Mouse (Mus musculus) adrenal gland, postnatal 36 days (tissue): ENCODE measurements around the gene Tufm. TPM values are rescaled to one million over a fixed set of nuclear protein-coding genes. Genes with fewer than 3 reads are reported as not detected.
"Not testable (repeated sequence)": the region's sequence is repeated elsewhere in the genome, so short reads cannot be mapped to it uniquely, and the experiment has no call there.

Source experiments
- DNase-seq, 2 experiments: peaks; one replicate each; pipeline ENCODE4 v3.0.0; 2021; ENCODE audit warnings: mixed read lengths in 1 of 2
- total RNA-seq, 2 experiments: library from RNA; stranded (reverse); gene quantifications; 2 replicates each; pipeline ENCODE4 v1.2.3; 2021

The Tufm gene
- total RNA-seq, 2 experiments from 2014 or later, result 219 to 221 TPM

DNA sequence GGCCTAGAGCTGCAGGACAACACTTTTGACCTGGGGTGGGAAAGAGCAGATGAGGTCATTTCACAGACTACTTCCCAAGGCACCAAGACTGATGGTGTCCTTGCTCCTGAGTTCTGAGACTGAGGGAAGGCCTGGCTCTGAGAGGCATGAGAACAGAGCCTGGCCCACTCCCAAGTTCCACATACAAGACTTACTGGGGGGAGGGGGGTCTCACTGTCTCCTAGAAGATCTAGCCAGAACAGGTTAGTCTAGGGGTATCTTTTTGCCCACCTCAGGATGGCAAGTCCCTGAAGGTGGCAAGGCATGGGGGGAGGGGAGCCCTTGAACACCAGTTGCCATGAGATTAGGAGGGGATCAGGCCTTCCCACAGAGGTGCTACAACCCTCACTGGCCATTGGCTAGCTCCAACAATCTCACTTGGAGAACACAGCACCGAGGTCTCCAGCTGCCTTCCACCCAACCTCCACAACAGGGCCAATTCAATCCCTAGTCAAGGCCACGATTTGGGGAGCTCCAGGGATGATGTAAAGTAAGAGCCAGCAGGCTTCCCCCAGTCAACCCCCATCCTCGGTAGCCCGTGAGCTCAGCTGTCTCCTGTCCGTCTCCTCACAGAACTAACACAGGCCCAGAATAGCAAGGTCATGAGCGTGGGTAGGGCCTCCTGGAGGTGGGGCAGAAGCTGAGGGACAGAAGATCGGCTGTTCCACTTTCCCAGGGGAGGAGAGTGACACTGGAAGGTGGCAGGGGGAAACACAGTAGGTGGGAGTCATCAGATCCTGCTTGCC lies 21.7 kb upstream of the Tufm start:
- peak; percentile 68 for DNase-seq

DNA sequence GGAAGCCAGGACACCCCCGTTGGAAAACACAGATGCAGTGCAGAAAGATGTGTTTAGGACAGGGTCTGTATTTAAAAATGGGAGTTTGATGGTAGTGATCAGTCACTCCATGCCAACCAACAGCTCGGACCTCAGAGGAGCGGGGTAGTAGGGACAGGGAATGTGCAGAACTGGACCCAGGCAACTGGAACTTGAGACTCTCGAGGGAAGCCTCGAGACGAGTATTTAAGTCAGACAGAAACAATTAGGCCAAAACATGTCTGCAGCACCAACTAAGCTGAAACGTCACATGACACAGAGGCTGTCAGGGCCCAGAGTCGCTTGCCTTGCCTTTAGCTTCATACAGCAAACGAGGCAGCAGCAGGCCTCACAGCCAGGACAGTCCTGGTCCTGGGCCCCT lies 21.0 kb upstream of the Tufm start:
- no peak for DNase-seq

- peak; percentile 64 to 69 for DNase-seq
These were observed 20.5 kb upstream of the Tufm start for GRCm38 (mm10) chr7:126466707-126467106.

DNA sequence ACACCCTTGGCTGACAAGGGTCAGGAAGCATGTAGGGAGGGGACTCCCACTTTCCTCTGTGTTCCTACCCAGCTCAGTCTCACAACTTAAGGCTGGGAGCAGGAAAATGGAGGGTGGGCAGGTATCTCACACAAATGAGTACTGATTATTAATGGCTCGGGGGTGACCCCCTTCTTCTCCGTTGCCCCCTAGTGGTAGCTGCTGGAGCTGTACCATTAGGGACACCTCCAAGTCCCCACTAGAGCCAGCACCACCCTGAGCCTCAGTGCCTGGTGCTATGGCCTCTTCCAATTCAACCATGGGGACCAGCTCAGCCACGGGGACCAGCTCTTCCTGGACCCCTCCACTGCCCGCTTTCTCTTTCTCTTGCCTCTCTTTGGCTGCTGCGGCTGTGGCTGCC lies 19.9 kb upstream of the Tufm start:
- DNase-seq, result peak; percentile 61 to 74

GRCm38 (mm10) chr7:126467834-126468627 lies 19.1 kb upstream of the Tufm start:
- no peak for DNase-seq

- no peak for DNase-seq
These were observed 17.1 kb upstream of the Tufm start for GRCm38 (mm10) chr7:126470077-126470476.

- DNase-seq, result no peak
These were observed 15.8 kb upstream of the Tufm start for GRCm38 (mm10) chr7:126471361-126471760.

DNA sequence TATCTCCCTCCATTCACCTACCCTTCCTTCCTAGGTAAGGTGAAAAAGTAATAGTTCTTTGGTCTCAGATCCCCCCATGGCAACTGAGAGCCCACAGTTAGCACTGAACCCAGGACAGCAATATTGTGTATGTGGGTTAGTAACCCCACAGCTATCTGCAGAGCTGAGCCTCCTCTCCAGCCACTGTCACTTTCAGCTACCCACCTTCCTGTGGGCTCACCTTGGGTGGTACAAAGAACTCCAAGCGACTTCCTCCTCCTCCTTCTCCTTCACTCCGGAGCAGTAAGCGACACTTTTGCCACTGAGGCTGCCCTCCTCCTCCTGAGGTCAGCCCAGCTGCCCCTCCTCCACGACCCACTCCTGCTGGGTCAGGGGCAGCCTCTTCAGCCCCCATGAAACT lies 15.3 kb upstream of the Tufm start:
- DNase-seq, result no peak

GRCm38 (mm10) chr7:126472306-126472705 lies 14.9 kb upstream of the Tufm start:
- no peak for DNase-seq

DNA sequence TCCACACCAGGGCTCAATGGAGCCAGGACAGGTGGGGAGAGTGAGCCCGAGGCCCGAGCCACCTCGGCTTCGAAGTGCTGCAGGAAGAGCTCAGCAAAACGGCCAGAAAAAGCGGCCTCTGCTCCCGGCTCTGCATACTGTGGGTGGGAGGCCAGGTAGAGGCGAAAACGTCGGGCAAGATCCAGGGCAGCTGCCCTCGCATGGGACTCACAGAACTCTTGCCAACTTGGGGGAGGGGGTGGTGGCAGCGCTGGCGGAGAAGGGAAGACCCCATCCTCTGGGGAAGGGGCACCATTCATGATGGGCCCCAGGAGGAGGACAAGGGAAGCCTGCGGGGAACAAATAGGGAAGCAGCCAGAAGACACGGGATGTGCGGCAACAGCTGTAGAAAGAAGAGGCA lies 14.4 kb upstream of the Tufm start:
- no peak for DNase-seq

- DNase-seq, result no peak
These were observed 13.6 kb upstream of the Tufm start for GRCm38 (mm10) chr7:126473470-126474086.

- DNase-seq, result peak; percentile 28 to 36
These were observed 12.6 kb upstream of the Tufm start for GRCm38 (mm10) chr7:126474486-126474955.

GRCm38 (mm10) chr7:126474993-126475581 lies 12.1 kb upstream of the Tufm start, which contains the start of gene Sh2b1:
Sh2b1 (minus strand) TSS chr7:126475424.
- peak; percentile 89 to 93 for DNase-seq

DNA sequence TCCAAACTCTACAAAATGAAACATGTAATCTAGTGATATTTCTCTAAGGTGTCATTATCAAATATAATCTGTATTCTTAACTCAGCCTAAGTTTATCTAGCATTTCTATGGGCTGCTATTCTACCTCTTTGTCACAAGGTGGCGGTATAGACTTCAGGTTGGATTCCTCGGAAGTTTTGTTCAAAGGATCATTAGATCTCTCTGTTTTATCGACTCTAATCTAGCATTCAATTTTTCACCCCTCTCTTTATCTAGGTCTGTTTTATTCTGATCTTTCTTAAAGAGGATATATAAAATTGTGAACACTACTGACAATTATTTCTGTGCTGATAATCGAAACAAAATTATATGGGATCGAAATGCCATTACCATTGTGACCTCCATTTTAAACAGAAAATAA lies 5.5 kb upstream of the Tufm start:
- no peak for DNase-seq

GRCm38 (mm10) chr7:126482392-126482871 lies 4.7 kb upstream of the Tufm start:
- DNase-seq, result peak; percentile 95

DNA sequence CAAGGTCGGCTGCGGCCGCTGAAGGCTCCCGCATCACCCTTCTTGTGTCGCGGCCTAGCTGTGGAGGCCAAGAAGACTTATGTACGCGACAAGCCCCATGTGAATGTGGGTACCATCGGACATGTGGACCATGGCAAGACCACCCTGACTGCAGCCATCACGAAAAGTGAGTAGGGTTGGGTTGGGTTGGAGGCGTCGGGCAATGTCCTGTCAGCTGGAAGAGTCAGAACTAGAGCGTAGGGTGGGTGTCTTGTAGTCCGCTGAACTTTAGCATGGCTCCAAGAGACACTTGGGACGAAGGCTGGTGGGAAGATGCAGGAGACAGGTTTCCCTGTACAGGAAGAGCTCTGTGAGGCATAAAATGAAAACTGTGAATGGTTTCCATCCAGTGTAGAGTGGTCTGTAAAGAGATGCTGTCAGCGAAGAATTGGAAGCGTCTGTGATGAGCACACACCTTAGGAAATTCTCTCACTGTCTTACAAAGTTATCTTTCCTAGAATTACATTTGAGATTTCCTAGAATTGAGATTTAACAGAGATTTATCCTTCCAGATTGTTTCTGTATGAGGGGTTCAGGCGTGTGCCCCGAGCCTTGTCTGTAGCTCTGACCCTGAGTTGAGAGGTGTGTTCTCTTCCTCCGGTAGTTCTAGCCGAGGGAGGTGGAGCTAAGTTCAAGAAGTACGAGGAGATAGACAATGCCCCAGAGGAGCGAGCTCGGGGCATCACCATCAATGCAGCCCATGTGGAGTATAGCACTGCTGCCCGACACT lies 640 bp downstream of the Tufm start:
- not testable (repeated sequence) for DNase-seq

DNA sequence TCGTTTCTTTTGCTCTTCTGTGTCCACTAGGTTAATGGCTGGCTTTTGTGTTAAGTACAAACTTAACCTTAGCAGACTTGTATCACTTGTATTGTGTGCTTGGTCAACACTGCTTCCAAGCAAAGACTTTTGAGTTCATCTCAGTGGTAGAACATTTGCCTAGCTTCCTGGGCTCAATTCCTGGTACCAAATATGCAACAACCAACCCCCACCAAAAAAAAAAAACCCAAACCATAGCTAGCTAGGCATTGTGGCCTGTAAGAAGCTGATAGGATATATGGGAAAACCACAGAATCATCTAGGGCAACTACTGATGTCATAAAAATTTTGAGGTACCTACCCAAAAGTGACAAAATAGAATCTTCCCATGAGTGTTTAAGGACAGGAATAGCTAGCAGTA lies 3.8 kb downstream of the Tufm start:
- no peak for DNase-seq

- no peak for DNase-seq
These were observed 4.8 kb downstream of the Tufm start for GRCm38 (mm10) chr7:126491973-126492372.

GRCm38 (mm10) chr7:126494120-126494519 lies 7.0 kb downstream of the Tufm start:
- no peak for DNase-seq

DNA sequence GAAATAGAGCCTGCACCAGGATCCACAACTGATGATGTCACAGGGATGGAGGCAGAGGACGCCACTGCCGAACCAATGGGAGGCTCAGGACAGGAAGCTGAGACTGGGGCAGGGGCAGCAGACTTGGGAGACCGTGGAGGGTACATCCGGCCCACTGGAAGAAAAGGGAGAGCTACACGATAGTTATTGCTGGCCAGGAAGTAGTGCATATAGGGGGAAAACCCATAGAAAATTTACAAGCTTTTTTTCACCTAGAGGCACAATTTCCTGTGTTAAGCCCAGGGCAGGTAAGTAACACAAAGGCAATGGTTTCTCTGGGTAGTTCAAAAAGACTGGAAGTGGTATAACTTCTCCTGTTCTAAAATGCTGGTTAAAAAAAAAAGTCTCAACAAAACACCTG lies 9.3 kb downstream of the Tufm start:
- DNase-seq, result no peak

DNA sequence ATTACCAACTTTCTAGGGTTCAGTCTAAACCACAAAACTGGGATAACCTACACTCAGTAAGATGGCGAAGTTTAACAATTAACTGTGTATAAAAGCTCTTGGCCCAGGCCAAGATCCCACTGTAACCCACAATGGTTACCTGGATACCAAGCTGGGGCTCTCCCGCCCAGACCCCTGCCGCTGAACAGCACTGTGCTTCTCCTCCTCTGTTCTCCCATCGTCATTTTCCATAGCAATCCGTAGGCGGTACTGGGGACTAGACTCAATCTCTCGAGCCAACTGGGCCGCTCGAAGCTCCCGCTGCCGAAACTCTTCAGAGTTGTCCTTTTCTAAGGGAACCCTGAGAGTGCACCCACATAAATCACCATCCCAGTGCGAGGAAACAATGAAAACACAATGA lies 10.8 kb downstream of the Tufm start:
- DNase-seq, result no peak
